In the genomic region with DNA sequence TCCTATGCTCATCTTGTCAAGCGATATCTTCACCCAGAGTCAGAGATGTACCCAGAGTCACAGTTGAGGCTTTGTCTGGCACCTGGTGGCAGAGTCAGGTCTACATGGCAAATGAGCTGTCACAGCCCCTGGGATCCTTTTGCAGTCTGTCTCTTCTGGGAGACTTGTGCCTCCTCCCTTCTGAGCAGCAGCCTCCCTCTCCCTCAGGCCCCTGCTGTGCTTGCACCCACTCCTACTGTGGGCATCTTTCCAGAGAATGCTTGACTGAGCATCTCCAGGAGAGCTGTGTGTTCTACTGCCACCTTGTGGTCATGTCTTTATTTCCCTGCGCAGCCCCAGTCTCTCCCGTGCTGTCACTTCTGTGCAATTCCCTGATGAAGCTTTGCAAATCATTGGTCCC, we compare ENCODE assay signal across 9 mouse cellular contexts.
A peak's percentile ranks its signal among the peaks of the same experiment; 100 is the strongest.
DNase-seq lines count a peak whose midpoint lies in the region; ATAC-seq lines count a peak whose summit lies in the region.
"Had no signal": no experiment of that assay in that cellular context is flagged by ENCODE, and none has a peak within 500 bp of the region (broad histone marks: within the 10 kb centered on the region; RNA-seq: fewer than 3 reads in every experiment).

No protein-coding gene starts in this region.

- 21% methylated on average over 3 of the region's 3 CpGs for WGBS in limb, embryonic 11.5 days

- H3K9me3 ChIP-seq in limb, embryonic 11.5 days (ENCODE audit: control insufficient read depth, low read length) = no peaks in the 10 kb centered on the region
- H3K9me3 ChIP-seq: embryonic facial prominence, embryonic 13.5 days had no signal

- no peak overlapping the region for H3K4me3 ChIP-seq in limb, embryonic 11.5 days (ENCODE audit: low read depth, low read length)
- H3K4me3 ChIP-seq: embryonic facial prominence, embryonic 13.5 days had no signal

- no peaks in the 10 kb centered on the region for H3K36me3 ChIP-seq in limb, embryonic 11.5 days (ENCODE audit: control insufficient read depth, insufficient read depth, low read length)
- H3K36me3 ChIP-seq: embryonic facial prominence, embryonic 13.5 days had no signal

- H3K9ac ChIP-seq in limb, embryonic 11.5 days (ENCODE audit: low read length) = no peak overlapping the region
- H3K9ac ChIP-seq: embryonic facial prominence, embryonic 13.5 days had no signal

- no peaks in the 10 kb centered on the region for H3K27me3 ChIP-seq in limb, embryonic 11.5 days (ENCODE audit: control insufficient read depth, insufficient read depth, low read length)
- H3K27me3 ChIP-seq: embryonic facial prominence, embryonic 13.5 days had no signal

- ATAC-seq in limb, embryonic 11.5 days (ENCODE audit: insufficient number of reproducible peaks, low FRiP score, low TSS enrichment, low read depth) = peak; percentile 78; the same call in 1 of the 2 replicates

- DNase-seq in urinary bladder, postnatal 14 days (ENCODE audit: low spot score) = peak; percentile 33
- no peak for DNase-seq in urinary bladder, postnatal 10 days (ENCODE audit: low spot score)
- peak; percentile 70 to 79 for DNase-seq in cerebellum, postnatal 36 days
- peak; percentile 21 for DNase-seq in heart, adult 8-10 months (ENCODE audit: low spot score)
- peak; percentile 72 for DNase-seq in kidney, adult 9 months
- peak; percentile 69 for DNase-seq in limb, embryonic 11.5 days (ENCODE audit: low spot score)
- DNase-seq in neural tube, embryonic 10.5 days (ENCODE audit: extremely low spot score, low spot score) = peak; percentile 52
- DNase-seq in thymus, postnatal 0 days (ENCODE audit: low spot score) = peak; percentile 13

- no peaks in the 10 kb centered on the region for H3K4me1 ChIP-seq in limb, embryonic 11.5 days (ENCODE audit: control insufficient read depth, insufficient read depth, low read length)

- no peak overlapping the region for H3K27ac ChIP-seq in limb, embryonic 11.5 days (replicated peaks; ENCODE audit: low read depth, low read length)
- H3K27ac ChIP-seq: embryonic facial prominence, embryonic 13.5 days had no signal

- no peak overlapping the region for H3K4me2 ChIP-seq in limb, embryonic 11.5 days (ENCODE audit: low read depth, severe bottlenecking)
- H3K4me2 ChIP-seq: embryonic facial prominence, embryonic 13.5 days had no signal
